Mouse (Mus musculus) megakaryocyte, adult 5-6 weeks (primary cell): ENCODE data around the gene Samd13. TPM values are rescaled to one million over a fixed set of nuclear protein-coding genes. Genes with fewer than 3 reads are reported as not detected.

Source experiments
- ATAC-seq: 2 replicates; pipeline ENCODE4 v1.8.0; 2016; ENCODE audit warnings: mild to moderate bottlenecking, inconsistent platforms; ENCODE audit not compliant: poor library complexity, severe bottlenecking
- total RNA-seq, 2 experiments: library from RNA; stranded (forward) in 1 of 2; stranded (reverse) in 1 of 2; fragments of 153-499, 151-499 nt in 1 of 2; fragments of 221-1000, 200-1000 nt in 1 of 2; gene quantifications; 2 replicates each; pipeline versions ENCODE4 v1.2.3 to v1.2.4; 2015 to 2017

The Samd13 gene
- total RNA-seq, 2 experiments from 2014 or later, result 1.1 to 1.7 TPM

DNA sequence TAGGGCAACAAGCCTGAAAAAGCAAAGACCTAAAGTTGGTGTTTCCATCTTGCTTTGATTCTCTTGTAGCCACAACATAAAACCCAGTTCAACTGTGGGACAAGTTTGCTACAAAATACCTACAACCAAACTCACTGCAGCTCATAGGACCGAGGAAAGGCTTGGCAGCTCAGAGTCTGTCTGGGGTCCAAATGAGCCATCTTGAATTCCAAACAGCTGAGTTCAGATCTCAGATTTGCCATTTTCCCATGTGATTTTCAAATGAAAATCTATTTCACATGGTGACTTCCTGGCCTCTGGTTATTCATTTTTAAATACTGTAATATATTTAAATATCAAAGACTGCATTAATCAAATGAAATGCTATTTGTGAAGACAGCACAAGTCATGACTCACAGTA is 10.3 kb downstream of the Samd13 start:
- no peak for ATAC-seq

DNA sequence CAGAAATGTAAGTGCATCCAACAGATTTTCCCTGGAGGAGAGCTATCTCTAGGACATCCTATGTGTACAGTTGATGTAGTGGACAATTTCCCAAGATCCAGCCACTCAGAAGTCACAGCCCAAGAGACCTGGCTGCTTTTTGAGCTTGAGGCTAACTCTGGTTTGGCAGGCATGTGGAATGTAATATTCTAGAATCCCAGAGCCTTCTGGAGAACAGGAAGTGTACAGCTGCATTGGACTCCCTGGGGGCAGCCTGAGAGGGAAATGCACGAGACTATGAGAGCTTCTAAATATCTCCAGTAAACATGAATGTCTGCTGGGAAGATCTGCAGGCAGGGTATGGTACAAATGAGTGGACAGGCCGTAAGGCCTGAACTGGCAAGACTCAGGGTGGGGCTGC is 14.3 kb downstream of the Samd13 start:
- ATAC-seq, result no peak

DNA sequence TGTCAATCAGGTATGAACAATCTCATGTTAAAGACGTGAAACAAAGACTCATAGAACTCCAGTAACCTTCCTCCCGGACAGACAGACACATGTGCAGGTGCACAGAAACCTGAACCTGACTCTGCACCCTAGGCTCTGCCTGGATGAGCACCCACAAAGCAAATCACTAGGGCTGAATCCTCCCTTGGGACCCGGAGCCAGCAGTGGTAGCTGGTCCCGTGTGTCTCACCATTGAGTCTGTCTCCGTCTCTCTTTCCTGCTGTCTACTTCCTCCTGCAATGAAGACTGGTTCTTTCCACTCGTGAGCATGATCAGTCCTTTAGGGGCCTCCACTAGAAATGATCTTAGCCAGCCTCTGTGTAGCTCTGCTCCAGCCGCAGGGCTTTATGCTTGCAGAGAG is 23.5 kb downstream of the Samd13 start:
- no peak for ATAC-seq

DNA sequence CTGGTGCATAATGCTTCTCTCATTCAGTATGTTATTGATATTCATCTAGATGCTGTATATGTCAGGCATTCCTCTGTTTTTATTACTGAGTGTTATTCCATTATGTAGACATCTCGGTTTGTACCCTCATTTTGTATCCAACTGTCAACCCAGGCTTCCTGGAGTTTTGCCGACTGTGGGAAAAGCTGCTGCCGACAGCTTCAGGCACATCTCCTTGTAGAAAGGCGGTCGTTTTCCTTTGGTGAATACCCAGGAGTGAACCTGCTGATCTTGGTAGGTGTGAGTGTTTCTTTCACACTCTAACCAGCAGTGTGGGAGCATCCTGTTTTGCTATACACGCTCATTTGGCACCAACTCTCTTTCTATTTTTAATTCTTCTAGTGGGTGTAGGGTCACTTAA is 24.4 kb downstream of the Samd13 start:
- ATAC-seq, result no peak

DNA sequence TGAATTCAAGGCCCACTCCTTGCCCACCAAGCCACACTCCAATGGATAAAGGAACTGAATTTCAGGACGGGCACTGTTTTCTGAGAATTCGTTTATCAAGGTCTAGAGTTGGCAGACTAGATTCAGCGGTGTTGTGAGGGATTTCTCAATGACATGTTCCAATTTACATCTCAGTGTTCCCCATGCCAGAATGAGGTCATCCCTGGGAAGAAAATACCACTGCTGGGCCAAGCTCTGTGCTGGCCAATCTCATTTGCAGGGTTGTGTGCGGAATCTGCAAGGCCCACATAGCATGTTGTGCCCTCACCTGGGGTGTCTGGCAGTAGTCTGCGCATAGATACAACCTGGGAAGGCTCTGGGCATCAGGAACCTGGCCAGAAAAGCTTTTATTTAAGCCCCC is 26.1 kb downstream of the Samd13 start:
- ATAC-seq, result no peak

DNA sequence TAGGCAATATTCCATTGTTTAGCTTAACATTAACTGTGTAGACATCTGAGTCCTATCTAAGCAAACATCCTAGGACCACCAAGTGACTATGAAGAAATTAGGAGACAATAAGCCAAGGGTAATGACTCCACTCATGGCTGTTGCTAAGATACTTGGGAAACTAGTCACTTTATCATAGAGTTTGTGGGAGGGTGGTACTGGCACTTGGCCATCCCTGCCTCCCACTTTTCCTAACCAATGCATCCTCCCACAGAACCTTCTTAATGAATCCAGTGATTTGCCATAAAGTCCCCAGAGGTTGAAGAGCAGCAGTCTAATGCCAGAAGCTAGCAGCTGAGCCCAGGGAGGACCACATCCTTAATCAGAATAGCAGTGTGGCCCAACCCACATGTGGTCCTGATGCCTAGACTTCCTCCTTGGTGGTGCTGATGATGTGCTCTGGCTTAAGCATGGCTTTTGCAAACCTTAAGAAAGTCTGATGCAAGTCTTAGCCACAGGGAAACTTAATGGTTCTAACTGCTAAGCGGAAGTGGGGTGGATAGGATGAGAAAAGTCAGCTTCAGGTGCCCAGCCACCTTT is 27.2 kb downstream of the Samd13 start:
- peak; percentile 74 for ATAC-seq

DNA sequence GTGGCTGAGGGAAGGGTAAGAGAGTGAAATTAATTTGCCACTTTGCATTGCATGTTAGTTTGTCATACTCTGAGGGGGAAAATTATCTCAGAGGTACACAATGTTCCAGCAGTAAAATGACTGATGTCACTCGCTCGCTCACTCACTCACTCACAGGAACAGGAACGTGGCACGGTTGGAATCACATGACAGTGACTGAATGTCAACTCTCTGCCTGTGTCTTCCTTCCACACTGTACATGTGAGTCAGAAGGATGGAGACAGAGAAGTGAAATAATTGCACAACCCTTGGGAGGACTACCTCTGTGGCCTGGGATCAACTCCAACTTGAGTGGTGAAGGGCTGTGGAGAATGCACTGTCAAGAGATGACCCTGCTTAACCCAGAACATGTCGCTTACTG is 28.0 kb downstream of the Samd13 start:
- peak; percentile 69 for ATAC-seq

DNA sequence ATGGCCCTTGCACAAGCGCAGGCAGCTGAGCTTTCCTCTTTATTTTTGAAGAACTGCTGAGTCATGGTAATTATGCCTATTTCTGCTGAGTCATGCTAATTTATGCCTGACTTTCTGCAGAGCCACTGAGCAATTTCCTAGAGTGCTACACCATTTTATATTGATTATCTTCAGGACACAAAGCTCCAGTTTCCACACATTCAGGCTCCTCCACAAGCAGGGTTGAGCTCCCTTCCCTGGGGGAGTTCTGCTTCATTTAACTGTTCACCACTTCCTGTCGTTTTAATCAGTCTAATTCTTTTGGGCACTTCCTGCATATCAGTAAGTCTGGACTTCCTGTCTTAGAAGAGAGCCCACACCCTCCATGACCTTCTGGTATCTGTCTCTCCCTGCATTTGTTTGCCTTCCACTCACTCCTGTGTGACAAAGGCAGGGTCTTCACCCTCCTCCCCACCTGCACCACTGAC is 30.2 kb downstream of the Samd13 start:
- peak; percentile 30 for ATAC-seq

DNA sequence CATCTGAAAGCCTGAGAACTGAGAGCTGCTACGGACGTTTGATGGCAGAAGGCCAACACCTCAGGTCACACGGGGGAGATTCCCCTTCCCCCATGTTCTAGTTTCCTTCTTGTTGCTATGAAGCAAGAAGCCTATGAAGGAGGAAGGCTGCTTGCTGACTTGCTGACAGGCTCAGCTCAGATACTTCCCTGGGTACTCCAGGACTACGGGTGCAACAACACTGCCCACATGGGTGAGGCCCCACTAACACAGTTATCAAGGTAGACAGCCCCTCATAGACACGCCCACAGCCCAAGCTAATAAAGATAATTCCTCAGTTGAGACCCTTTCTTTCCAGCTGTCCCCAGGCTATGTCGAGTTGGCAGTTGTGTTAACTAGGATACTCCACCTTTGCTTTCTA is 31.7 kb downstream of the Samd13 start:
- ATAC-seq, result peak; percentile 23; the same call in 1 of the 2 replicates

DNA sequence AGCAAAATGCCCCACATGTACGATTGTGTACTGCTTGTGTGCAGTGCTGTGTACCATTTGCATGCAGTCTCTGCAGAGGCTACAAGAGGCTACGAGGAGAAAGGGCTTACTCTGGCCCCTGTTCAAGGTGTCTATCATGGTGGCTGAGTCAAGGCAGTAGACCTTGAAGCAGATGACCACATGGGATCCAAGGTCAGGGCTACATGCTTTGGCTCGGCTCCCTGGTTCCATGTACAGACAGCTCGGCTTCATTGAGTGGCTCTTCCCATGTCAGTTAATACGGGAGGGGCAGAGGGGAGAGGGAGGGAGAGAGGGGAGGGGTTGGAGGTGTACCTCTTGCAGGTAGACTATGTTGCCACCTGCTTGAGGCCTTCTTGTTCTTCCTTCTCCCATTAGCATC is 33.0 kb downstream of the Samd13 start:
- ATAC-seq, result no peak

DNA sequence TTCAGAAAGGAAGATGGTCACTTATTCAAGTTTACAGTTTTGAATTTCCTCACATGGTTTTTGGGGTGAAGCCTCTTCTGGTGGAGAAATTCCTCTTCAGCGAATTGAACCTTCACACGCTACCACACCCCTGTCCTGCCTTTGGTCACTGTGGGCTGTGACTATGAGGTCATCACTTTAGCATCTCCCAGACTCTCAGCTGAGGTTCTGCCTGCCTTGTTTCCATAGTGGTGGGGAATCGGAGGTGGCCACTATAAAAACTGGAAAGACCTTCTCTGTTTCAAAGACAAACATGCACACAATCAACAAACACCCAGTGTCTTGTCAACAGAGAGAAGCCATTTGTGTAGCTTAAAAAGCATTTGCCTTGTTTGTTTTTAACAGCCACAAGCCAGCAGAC is 34.2 kb downstream of the Samd13 start, which contains the start of gene 4930503B20Rik:
TSS of gene 4930503B20Rik (minus strand) at position 101 of the 400 bp plus-strand sequence.
- no peak for ATAC-seq

DNA sequence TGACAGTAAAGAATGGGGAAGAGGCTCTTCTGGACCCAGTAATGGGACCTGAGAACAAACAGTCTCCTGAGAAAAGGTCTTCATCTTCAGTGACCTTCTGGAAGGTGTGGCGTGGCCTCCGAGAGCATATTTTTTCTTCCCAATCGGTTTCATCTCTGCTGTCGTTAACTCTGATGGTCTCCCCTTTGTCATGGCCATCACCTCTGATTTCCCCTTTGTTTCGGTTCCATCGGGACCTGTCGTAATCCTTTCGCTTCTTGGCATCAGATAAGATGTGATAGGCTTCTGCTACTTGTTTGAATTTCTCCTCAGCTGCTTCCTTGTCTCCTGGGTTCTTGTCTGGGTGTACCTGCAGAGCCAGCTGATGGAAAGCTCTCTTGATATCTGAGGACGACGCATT is 34.7 kb downstream of the Samd13 start:
- no peak for ATAC-seq

DNA sequence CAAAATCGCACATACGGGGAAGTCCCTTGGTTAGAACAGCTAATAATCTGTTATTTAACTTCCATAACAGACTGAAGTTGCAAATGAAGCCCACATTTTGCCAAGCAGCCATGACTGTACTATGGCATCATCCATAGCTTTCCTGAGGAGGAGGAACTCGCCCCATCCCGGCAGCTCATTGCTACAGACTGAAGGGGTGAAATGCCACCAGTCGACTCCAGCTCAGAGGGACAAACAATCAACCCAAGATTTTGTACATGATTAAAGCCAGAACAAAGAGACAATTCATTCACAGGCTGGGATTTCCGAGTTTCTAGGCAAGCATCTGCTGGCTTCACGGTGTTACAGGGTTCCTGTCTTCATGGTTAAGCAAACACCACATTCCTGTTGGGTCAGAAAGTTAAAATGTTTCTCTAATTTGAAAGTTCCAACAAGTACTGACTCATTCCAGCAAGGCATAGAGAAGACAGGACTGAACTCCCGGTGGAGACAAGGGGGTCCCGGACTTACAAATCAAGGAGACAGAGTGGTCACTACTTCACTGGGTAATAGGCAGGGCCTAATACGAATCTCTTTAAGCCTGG is 36.0 kb downstream of the Samd13 start:
- ATAC-seq, result no peak

DNA sequence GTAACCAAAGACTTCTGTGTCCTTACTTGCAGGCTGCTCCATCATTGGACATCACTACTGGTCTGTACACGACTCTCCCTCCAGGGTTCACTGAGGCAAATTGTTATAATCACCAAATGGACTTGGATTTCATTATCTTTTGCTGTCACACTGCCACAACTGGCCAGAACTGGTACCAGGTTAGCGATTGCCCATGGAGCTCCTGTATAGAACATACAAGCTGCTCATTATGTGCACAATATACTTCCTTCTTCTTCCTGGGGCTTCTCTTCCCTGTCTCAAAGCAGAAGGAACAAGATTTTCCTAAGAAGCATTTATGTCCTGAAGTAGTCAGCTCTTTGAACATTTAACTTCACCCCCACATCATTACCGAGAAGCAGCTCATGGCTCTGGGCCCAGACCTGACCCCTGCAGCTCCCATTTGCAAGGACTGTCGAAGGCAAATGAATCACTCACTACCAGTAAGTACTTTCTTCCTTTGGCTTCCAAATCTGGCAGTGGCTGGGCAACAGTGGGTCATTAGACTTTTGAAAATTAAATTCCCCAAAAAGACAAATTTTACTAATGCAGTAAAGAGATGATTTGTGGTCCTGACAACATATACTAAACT is 43.5 kb downstream of the Samd13 start:
- ATAC-seq, result no peak

DNA sequence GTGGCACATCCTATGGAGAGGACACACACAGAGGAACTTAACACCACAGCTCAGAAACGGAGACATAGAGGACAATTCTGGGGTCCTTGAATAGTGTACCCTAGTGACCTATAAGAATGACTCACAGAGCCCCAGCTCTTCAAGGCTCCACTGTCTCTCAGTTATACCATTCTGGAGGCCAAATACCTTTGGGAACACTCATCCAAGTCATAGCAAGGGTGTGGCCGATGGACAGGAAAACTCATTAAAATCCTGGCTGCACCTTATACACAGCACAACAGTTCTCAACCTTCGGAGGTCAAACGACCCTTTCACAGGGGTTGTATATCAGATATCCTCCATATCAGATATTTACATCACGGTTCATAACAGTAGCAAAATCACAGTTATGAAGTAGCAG is 52.9 kb downstream of the Samd13 start:
- no peak for ATAC-seq

DNA sequence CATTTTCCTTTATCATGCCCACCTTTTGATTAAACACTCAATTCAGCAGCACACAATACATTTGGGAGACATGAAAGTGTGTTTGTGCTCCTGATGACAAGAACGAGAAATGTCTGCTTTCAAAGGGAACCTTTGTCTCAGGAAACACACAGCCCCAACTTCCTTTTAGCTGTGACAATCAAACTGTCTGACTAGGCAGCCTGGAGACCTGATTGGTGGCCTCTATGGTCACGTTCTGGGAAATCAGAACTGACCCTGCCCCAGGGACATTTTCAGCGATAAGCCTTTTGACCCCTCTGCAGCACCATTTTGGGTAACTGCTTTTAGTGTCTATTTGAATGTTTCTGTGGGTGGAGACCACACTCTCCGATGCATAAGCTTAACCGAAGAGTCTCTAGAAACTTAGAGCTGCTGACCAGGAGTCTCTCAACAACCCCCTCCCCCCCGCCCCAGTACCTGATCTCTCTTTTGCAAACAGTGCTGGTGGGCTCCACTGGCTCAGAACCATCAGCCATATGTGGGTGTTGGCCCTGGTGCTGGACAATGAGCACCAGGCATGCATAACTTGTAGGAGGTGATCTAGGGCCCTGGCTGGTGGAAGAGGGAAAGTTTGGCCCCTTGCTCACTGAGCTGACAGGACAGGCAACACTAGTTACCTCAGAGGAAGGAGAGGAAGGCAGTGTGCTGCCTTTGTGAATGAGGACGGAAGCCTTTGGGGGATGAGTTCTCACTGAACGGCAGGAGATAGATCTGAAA is 57.0 kb downstream of the Samd13 start:
- ATAC-seq, result 0 out of 2 replicates have a peak, but pooled peaks have one; percentile 27

DNA sequence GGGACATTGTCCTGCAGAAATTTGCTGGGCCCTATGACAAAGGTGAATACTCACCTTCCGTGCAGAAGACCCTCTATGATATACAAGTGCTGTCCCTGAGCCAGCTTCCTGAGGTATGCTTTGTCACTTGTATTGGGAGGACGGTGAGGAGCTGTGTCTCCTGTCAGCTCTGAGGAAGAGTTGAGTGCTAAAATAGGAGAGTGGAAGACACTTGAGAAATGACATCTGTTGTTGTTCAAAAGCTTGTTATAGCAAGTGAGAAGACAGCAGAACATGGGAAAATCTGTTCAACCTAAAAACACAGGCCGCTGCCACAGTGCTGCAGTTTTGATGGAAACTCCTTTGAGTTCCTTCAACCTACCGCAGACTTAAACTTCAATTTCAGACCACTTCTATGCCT is 59.6 kb downstream of the Samd13 start:
- no peak for ATAC-seq

DNA sequence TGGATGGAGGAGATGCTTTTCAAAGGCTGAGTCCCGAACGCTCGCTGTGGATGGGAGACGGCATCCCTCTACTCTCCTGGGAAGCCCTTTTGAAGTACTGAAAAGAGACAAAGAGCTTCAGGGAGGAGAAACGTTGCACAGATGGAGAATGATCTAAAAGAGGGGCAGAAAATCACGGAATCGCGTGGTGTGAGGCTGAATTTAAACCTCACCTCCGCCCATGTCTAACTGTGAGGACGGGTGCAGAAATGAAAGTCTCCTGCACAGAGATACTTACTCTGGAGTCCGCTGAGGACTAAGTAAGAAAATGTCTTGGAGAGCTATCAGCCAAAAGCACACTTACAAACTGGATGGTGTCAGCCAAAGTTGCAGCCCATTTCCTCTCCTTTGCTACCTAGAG is 63.4 kb downstream of the Samd13 start:
- ATAC-seq, result no peak

DNA sequence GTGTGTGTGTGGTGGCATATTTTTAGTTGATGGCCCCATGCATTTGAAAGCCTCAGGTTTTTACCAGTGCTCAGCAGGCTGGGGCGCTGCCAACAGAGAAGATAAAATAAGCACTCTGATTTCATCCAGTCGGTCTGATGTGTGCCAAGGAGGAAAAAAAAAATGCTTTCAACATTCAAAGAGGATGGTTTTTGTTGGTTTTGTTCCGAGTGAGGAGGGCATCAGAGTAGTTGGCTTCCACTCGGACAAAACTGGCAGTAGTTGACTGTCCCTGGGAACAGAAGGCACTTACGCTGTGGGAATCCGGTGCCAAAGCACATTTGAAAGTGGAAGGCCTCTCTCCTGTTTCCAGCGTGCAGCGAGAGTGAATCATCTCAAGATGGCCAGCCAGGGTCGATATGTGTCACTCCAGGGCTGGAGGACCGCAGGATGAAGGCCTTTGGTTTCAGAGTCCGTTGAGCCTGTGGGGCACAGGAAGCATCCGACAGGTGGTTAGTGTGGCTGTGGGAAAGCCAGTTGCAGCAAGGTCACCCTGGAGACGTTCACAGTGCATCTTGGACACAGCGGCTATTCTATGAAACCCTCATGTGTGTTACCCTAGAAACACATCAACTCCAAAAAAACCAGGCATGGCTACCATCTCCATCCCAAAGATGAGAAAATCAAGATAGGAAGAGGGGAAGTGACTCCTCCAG is 64.7 kb downstream of the Samd13 start:
- ATAC-seq, result no peak

DNA sequence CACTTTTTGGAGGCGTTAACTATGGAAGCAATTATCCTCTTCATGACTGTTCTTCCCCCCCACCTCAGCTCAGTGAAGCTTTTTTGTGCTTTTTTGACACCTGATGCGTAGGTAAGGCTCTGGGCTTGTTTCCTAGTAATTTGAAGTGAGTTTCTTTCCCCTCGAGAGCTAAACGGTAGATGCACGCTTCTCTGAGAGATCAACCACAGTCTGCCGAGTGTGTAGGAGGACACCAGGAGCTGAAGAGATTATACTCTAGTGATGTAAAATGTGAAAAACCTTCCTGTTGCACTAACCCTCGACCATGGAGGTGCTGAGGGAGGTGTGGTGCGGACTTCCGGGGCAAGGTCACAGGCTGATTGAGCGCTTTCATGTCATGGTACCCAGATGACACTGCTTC is 65.3 kb downstream of the Samd13 start:
- ATAC-seq, result no peak

DNA sequence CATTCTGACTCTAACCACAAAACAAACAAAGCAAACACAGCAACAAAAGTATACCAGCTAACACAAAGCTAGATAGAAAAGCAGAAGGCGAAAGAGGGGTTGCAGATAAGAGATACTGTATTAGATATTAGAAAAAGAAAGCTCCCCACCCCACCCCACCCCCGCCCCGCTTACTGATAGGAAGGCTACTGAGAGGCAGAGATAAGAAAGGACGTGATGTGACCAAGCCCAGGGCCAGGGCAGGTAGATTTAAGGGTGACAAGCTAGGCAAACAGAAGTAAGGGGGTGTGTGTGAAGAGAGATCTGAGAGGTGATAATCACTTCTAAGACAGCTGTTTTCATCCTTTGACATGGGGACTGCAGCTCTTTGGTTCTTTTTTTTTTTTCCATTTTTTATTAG is 67.0 kb downstream of the Samd13 start:
- no peak for ATAC-seq
